Mouse (Mus musculus) neural tube, embryonic 14.5 days (tissue): ENCODE data around the gene Rsph3b. TPM values are rescaled to one million over a fixed set of nuclear protein-coding genes. Genes with fewer than 3 reads are reported as not detected.

Source experiments
- ATAC-seq: fragments of 200-750 bp; cut with Nextera tagmentation; 2 replicates; pipeline ENCODE4 v1.8.0; 2017; ENCODE audit warnings: low read depth, mild to moderate bottlenecking, moderate TSS enrichment, moderate library complexity
- H3K27ac ChIP-seq: fragments of 300-500 bp; sonication (generic); 2 replicates; pipeline ENCODE4 v1.5.1; 2014; ENCODE audit warnings: low read depth, mild to moderate bottlenecking, control low read depth, low read length, moderate library complexity, mixed read lengths
- H3K27me3 ChIP-seq: fragments of 300-500 bp; sonication (generic); 2 replicates; pipeline ENCODE4 v1.6.1; 2014; ENCODE audit warnings: low read length; ENCODE audit not compliant: control insufficient read depth, insufficient read depth
- H3K36me3 ChIP-seq: fragments of 300-500 bp; sonication (generic); 2 replicates; pipeline ENCODE4 v1.6.1; 2014; ENCODE audit warnings: low read length, mixed read lengths; ENCODE audit not compliant: control insufficient read depth, insufficient read depth
- H3K4me1 ChIP-seq: fragments of 300-500 bp; sonication (generic); 2 replicates; pipeline ENCODE4 v1.6.1; 2014; ENCODE audit warnings: low read length; ENCODE audit not compliant: control insufficient read depth, insufficient read depth
- H3K4me2 ChIP-seq: fragments of 300-500 bp; sonication (generic); 2 replicates; pipeline ENCODE4 v1.6.1; 2014; ENCODE audit warnings: mild to moderate bottlenecking, low read depth, low read length, control low read depth
- H3K4me3 ChIP-seq: fragments of 300-500 bp; sonication (generic); 2 replicates; pipeline ENCODE4 v1.5.1; 2014; ENCODE audit warnings: low read depth, low read length, control low read depth, mixed read lengths
- H3K9ac ChIP-seq: fragments of 300-500 bp; sonication (generic); replicated peaks from 2 replicates; pipeline ENCODE4 v1.6.1; 2014; ENCODE audit warnings: low read depth, mild to moderate bottlenecking, control low read depth, low read length, mixed read lengths
- H3K9me3 ChIP-seq: fragments of 300-500 bp; sonication (generic); 2 replicates; pipeline ENCODE4 v1.6.1; 2016; ENCODE audit warnings: low read length; ENCODE audit not compliant: control insufficient read depth
- WGBS: fragments of 180-500 bp; shearing (Covaris S2); extraction: QIAGEN DNeasy Blood & Tissue Kit; methylation state at CpG from one replicate; pipeline ENCODE4 v1.1.7; 2014; 5-methylcytosine and 5-hydroxymethylcytosine counted together
- microRNA-seq: library from miRNA; unstranded; fragments of <30 nt; microRNA quantifications from one replicate; pipeline ENCODE4, GENCODE M21; 2016
- polyA plus RNA-seq: library from polyadenylated mRNA; unstranded; fragments of >200 nt; fragmentation: Nextera tagmentation; extraction: Ambion mirVana; gene quantifications from 2 replicates; pipeline ENCODE4 v1.2.1, GENCODE M21; 2014

The Rsph3b gene
- polyA plus RNA-seq, 1 experiment from 2014 or later: 57.8 TPM

DNA sequence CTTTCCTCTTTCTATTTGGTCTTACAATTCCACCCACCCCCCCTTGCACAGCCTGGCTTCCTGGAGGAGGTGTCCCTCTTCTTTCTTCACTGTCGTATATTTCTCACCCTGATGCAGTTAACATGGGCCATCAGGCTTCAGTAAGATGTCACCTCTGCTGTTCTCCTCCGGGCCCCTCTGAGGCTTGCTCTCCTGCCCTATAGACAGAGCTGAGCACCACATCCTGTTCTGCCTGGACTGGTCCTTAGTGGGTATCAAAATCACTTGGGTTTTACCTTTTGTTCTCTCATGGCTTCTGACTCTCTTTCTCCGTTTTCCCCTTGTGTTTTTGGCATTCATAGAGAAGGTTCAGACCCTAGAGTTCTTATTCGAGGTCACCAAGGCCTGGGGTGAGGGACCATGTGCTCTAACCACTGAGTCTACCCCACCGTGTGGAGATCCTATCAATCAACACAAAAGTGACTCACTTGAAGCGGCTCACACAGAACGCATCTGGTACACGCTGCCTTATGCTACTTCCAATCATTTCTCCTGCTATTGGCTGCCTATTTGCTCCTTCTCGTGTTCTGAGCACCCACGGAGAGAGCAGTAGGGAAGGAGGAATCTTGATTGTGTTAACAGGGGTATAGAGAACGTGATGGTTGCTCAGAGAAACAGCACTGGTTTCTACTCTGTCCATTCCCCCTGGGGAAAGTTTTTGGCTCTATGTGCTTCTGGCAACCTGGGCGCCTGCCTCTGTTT lies 86.3 kb downstream of the Rsph3b start:
- H3K9ac ChIP-seq: no peak overlapping the region
- 38% methylated on average over 12 of the region's 12 CpGs for WGBS
- no peak overlapping the region for H3K27ac ChIP-seq
- H3K4me1 ChIP-seq: peaks cover 17% of the 10 kb centered on the region
- H3K9me3 ChIP-seq: no peaks in the 10 kb centered on the region
- no peaks in the 10 kb centered on the region for H3K36me3 ChIP-seq
- no peak overlapping the region for H3K4me3 ChIP-seq
- no peaks in the 10 kb centered on the region for H3K27me3 ChIP-seq
- peak overlapping the region; percentile 41; the same call in 1 of the 2 replicates for H3K4me2 ChIP-seq
- no peak for ATAC-seq

- Histone ChIP-seq H3K27ac (peak overlapping the region; percentile 70), H3K4me2 (peak overlapping the region; percentile 41; the same call in 1 of the 2 replicates)
- 1% methylated on average over 28 of the region's 28 CpGs for WGBS
Measured at GRCm38 (mm10) chr17:6861181-6862039, 87.1 kb downstream of the Rsph3b start.

GRCm38 (mm10) chr17:6860491-6860897 lies 88.0 kb downstream of the Rsph3b start:
- peak overlapping the region; percentile 24 for H3K27ac ChIP-seq
- 5% methylated on average over 12 of the region's 12 CpGs for WGBS
- H3K36me3 ChIP-seq: no peaks in the 10 kb centered on the region
- no peak overlapping the region for H3K9ac ChIP-seq
- H3K4me2 ChIP-seq: no peak overlapping the region
- H3K4me3 ChIP-seq: no peak overlapping the region
- peaks cover 17% of the 10 kb centered on the region for H3K4me1 ChIP-seq
- H3K27me3 ChIP-seq: no peaks in the 10 kb centered on the region
- no peaks in the 10 kb centered on the region for H3K9me3 ChIP-seq
- ATAC-seq: no peak

More at GRCm38 (mm10) chr17:6861181-6862039, 87.1 kb downstream of the Rsph3b start:
- H3K36me3 ChIP-seq: no peaks in the 10 kb centered on the region
- H3K27me3 ChIP-seq: no peaks in the 10 kb centered on the region
- H3K9ac ChIP-seq: peak overlapping the region; percentile 34; the same call in 1 of the 2 replicates
- peaks cover 17% of the 10 kb centered on the region for H3K4me1 ChIP-seq
- peak; percentile 88 for ATAC-seq
- H3K9me3 ChIP-seq: no peaks in the 10 kb centered on the region
- no peak overlapping the region for H3K4me3 ChIP-seq

- H3K9me3 ChIP-seq: no peaks in the 10 kb centered on the region
- no peak overlapping the region for H3K9ac ChIP-seq
- H3K27ac ChIP-seq: peak overlapping the region; percentile 24
- no peak overlapping the region for H3K4me2 ChIP-seq
- no peaks in the 10 kb centered on the region for H3K36me3 ChIP-seq
- H3K4me3 ChIP-seq: no peak overlapping the region
- WGBS: 18% methylated on average over 4 of the region's 4 CpGs
- no peak for ATAC-seq
- peaks cover 17% of the 10 kb centered on the region for H3K4me1 ChIP-seq
- H3K27me3 ChIP-seq: no peaks in the 10 kb centered on the region
Measured at GRCm38 (mm10) chr17:6860067-6860466, 88.4 kb downstream of the Rsph3b start.

Small RNAs within 50 kb of the gene (microRNA-seq; reads per million reads assigned to microRNA genes)
- not detected for gene Mir692-1

Other genes with a start within 250 kb of the Rsph3b start
- gene Ezr, start 165.9 kb downstream of the Rsph3b start, polyA plus RNA-seq: 50.5 and 62.8 TPM in 2 replicates
- gene Tagap1, start 12.5 kb upstream of the Rsph3b start, polyA plus RNA-seq: 64.9 and 75.2 TPM in 2 replicates
- gene Rnaset2b, start 22.0 kb upstream of the Rsph3b start, polyA plus RNA-seq: 66.0 and 91.2 TPM in 2 replicates
- 0.44 TPM in 1 of 2 replicates, not detected in the other for gene Gm49721, start 30.2 kb upstream of the Rsph3b start, polyA plus RNA-seq
- gene Gm1604a, start 76.9 kb upstream of the Rsph3b start, polyA plus RNA-seq: not detected in 2 replicates
- 20.7 and 27.8 TPM in 2 replicates for gene Rps6ka2, start 221.4 kb upstream of the Rsph3b start, polyA plus RNA-seq